Mouse (Mus musculus): Measurements from ENCODE around the gene Trim34b.

GRCm38 (mm10) chr7:104290641-104291040 is 38.6 kb upstream of the Trim34b start:
- TF ChIP-seq CTCF (IDR thresholded peaks at IDR 0.05; ENCODE audit: low read depth) (no peak), EP300 (IDR thresholded peaks at IDR 0.05; ENCODE audit: low read depth) (no peak)

All from heart, postnatal 0 days (tissue).